Mouse (Mus musculus) kidney, postnatal 0 days (tissue): ENCODE results near the gene Tcl1b2. TPM values are rescaled to one million over a fixed set of nuclear protein-coding genes. Genes with fewer than 3 reads are reported as not detected.
"Not testable (repeated sequence)": the region's sequence is repeated elsewhere in the genome, so short reads cannot be mapped to it uniquely, and the experiment has no call there.

ENCODE experiments used
- ATAC-seq: fragments of 200-750 bp; cut with Nextera tagmentation; replicated peaks from 2 replicates; pipeline ENCODE4 v1.8.0; 2017; ENCODE audit warnings: low read depth, moderate number of reproducible peaks, moderate TSS enrichment, moderate library complexity; ENCODE audit not compliant: low FRiP score
- DNase-seq: peaks from one replicate; pipeline ENCODE4 v3.0.0-alpha.2; 2016; ENCODE audit warnings: low spot score
- H3K27ac ChIP-seq: fragments of 300-500 bp; sonication (generic); 2 replicates; pipeline ENCODE4 v1.5.1; 2014; ENCODE audit warnings: mild to moderate bottlenecking
- H3K27me3 ChIP-seq: fragments of 300-500 bp; sonication (generic); 2 replicates; pipeline ENCODE4 v1.6.1; 2014; ENCODE audit warnings: low read length, mixed read lengths; ENCODE audit not compliant: insufficient read depth
- H3K36me3 ChIP-seq: fragments of 300-500 bp; sonication (generic); 2 replicates; pipeline ENCODE4 v1.6.1; 2014; ENCODE audit warnings: low read length, mixed read lengths; ENCODE audit not compliant: insufficient read depth
- H3K4me1 ChIP-seq: fragments of 300-500 bp; sonication (generic); replicated peaks from 2 replicates; pipeline ENCODE4 v1.6.1; 2014; ENCODE audit warnings: antibody characterized with exemption, low read length, mixed read lengths; ENCODE audit not compliant: insufficient read depth
- H3K4me2 ChIP-seq: fragments of 300-500 bp; sonication (generic); 2 replicates; pipeline ENCODE4 v1.6.1; 2014; ENCODE audit warnings: mild to moderate bottlenecking, low read length, moderate library complexity, mixed read lengths
- H3K4me3 ChIP-seq: fragments of 300-500 bp; sonication (generic); replicated peaks from 2 replicates; pipeline ENCODE4 v1.5.1; 2014; ENCODE audit warnings: low read depth, low read length
- H3K9ac ChIP-seq: fragments of 300-500 bp; sonication (generic); 2 replicates; pipeline ENCODE4 v1.6.1; 2014; ENCODE audit warnings: low read depth, low read length
- H3K9me3 ChIP-seq: fragments of 300-500 bp; sonication (generic); replicated peaks from 2 replicates; pipeline ENCODE4 v1.6.1; 2016; ENCODE audit warnings: low read length, inconsistent platforms, mixed read lengths
- CTCF ChIP-seq: IDR thresholded peaks from 2 replicates; pipeline ENCODE4 v1.5.1; 2016; ENCODE audit warnings: antibody characterized with exemption, low read depth, mild to moderate bottlenecking, moderate library complexity
- WGBS: fragments of 180-500 bp; shearing (Covaris S2); extraction: QIAGEN DNeasy Blood & Tissue Kit; methylation state at CpG from one replicate; pipeline ENCODE4 v1.1.7; 2014; 5-methylcytosine and 5-hydroxymethylcytosine counted together
- polyA plus RNA-seq: library from polyadenylated mRNA; unstranded; fragments of >200 nt; fragmentation: Nextera tagmentation; extraction: Ambion mirVana; gene quantifications from 2 replicates; pipeline ENCODE4 v1.2.1, GENCODE M21; 2015

Tcl1b2 gene
- polyA plus RNA-seq, 1 experiment from 2014 or later, result not detected

- 84% methylated on average over 1 of the region's 1 CpGs for WGBS
- not testable (repeated sequence) for H3K27me3 ChIP-seq, H3K27ac ChIP-seq, H3K4me3 ChIP-seq, ATAC-seq, H3K36me3 ChIP-seq, H3K4me2 ChIP-seq, H3K9ac ChIP-seq, DNase-seq, H3K4me1 ChIP-seq, H3K9me3 ChIP-seq
These were observed 8.1 kb upstream of the Tcl1b2 start for GRCm38 (mm10) chr12:105137729-105138128.

- no peak overlapping the region for H3K4me2 ChIP-seq
- no peak overlapping the region for H3K27ac ChIP-seq
- H3K9me3 ChIP-seq, result no peaks in the 10 kb centered on the region
- H3K4me1 ChIP-seq, result no peaks in the 10 kb centered on the region
- H3K27me3 ChIP-seq, result no peaks in the 10 kb centered on the region
- no peak for TF ChIP-seq CTCF
- no peak overlapping the region for H3K9ac ChIP-seq
- DNase-seq (no peak), ATAC-seq (no peak)
- 93% methylated on average over 3 of the region's 3 CpGs for WGBS
- no peaks in the 10 kb centered on the region for H3K36me3 ChIP-seq
- H3K4me3 ChIP-seq, result no peak overlapping the region
These were observed 2.7 kb upstream of the Tcl1b2 start for GRCm38 (mm10) chr12:105143096-105143495.

- DNase-seq, result not testable (repeated sequence)
- 43% methylated on average over 1 of the region's 1 CpGs for WGBS
These were observed 886 bp upstream of the Tcl1b2 start for GRCm38 (mm10) chr12:105144928-105145327.

GRCm38 (mm10) chr12:105155286-105155685, 9.5 kb downstream of the Tcl1b2 start:
- H3K36me3 ChIP-seq, H3K4me3 ChIP-seq, H3K27ac ChIP-seq, H3K9me3 ChIP-seq, H3K4me2 ChIP-seq, ATAC-seq, H3K27me3 ChIP-seq, H3K9ac ChIP-seq, H3K4me1 ChIP-seq, DNase-seq: not testable (repeated sequence)
- WGBS, result 27% methylated on average over 4 of the region's 4 CpGs

More at GRCm38 (mm10) chr12:105144928-105145327, 886 bp upstream of the Tcl1b2 start:
- not testable (repeated sequence) for H3K9ac ChIP-seq, H3K27me3 ChIP-seq, ATAC-seq, H3K9me3 ChIP-seq, H3K27ac ChIP-seq, H3K4me1 ChIP-seq, H3K4me2 ChIP-seq, H3K36me3 ChIP-seq, H3K4me3 ChIP-seq

GRCm38 (mm10) chr12:105158842-105159241, 13.0 kb downstream of the Tcl1b2 start:
- TF ChIP-seq CTCF, result no peak
- Histone ChIP-seq H3K4me3 (no peak overlapping the region), H3K4me2 (no peak overlapping the region), H3K9me3 (no peaks in the 10 kb centered on the region), H3K27ac (no peak overlapping the region), H3K27me3 (no peaks in the 10 kb centered on the region), H3K9ac (no peak overlapping the region), H3K4me1 (no peaks in the 10 kb centered on the region), H3K36me3 (no peaks in the 10 kb centered on the region)
- DNase-seq (no peak), ATAC-seq (no peak)
- 75% methylated on average over 6 of the region's 6 CpGs for WGBS

- H3K27me3 ChIP-seq, result no peaks in the 10 kb centered on the region
- H3K27ac ChIP-seq, result no peak within 1 kb of the TSS
- WGBS, result 73% methylated on average over 4 of the region's 4 CpGs
- H3K36me3 ChIP-seq, result no peaks in the 10 kb centered on the region
- no peak within 1 kb of the TSS for H3K4me3 ChIP-seq
- H3K9me3 ChIP-seq, result no peaks in the 10 kb centered on the region
- no peak within 1 kb of the TSS for H3K4me2 ChIP-seq
- ATAC-seq (no peak), DNase-seq (no peak)
- H3K9ac ChIP-seq, result no peak within 1 kb of the TSS
- TF ChIP-seq CTCF, result no peak
- H3K4me1 ChIP-seq, result no peaks in the 10 kb centered on the region
These were observed 13.6 kb downstream of the Tcl1b2 start, which contains the start of gene Tcl1b1 for GRCm38 (mm10) chr12:105159390-105159789. Gene Tcl1b1, plus strand, starts transcription at chr12:105159690.

- no peaks in the 10 kb centered on the region for H3K9me3 ChIP-seq
- H3K36me3 ChIP-seq, result no peaks in the 10 kb centered on the region
- no peak overlapping the region for H3K4me3 ChIP-seq
- H3K27me3 ChIP-seq, result no peaks in the 10 kb centered on the region
- no peak overlapping the region for H3K27ac ChIP-seq
- 51% methylated on average over 3 of the region's 3 CpGs for WGBS
- H3K4me1 ChIP-seq, result no peaks in the 10 kb centered on the region
- H3K9ac ChIP-seq, result no peak overlapping the region
- TF ChIP-seq CTCF, result no peak
- ATAC-seq (no peak), DNase-seq (no peak)
- no peak overlapping the region for H3K4me2 ChIP-seq
These were observed 20.9 kb downstream of the Tcl1b2 start for GRCm38 (mm10) chr12:105166734-105167133.
